Mouse (Mus musculus) left cerebral cortex, adult 8-10 months (tissue): ENCODE measurements around the gene Plxnb3. TPM values are rescaled to one million over a fixed set of nuclear protein-coding genes. Genes with fewer than 3 reads are reported as not detected.
A peak's percentile ranks its signal among the peaks of the same experiment; 100 is the strongest.

Source experiments
- DNase-seq, 2 experiments: peaks; one replicate each; pipeline ENCODE4 v3.0.0; 2022; ENCODE audit warnings: low spot score in 2 of 2
- total RNA-seq, 4 experiments: library from RNA; stranded (reverse); gene quantifications; 2 replicates each; pipeline ENCODE4 v1.2.4; 2022

Gene Plxnb3
- total RNA-seq, 4 experiments from 2014 or later = 12.1 to 13.3 (median 12.8) TPM

DNA sequence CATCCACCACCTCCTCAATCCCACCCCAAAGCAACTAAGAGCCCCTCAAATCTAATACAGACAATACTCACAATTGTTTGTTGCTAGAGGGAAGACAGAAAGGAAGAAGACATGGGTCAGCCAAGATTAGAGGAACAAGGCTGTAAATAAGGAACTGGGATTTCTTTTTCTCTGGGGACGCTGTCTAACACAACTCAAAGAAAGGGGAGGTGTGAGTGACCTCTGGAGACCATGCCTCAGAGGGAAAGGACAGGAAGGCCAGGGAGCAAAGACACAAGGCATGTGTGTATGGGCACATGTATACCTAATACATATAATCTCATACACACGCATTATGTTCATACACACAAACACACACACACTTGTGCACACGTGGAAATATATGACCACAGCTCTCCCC is 25.3 kb downstream of the Plxnb3 start:
- no peak for DNase-seq

- DNase-seq = no peak
Observed at GRCm38 (mm10) chrX:73785666-73786065, 28.8 kb downstream of the Plxnb3 start.

GRCm38 (mm10) chrX:73786364-73787224 is 29.7 kb downstream of the Plxnb3 start, which contains the start of the genes Idh3g and Ssr4:
TSS of gene Idh3g (minus strand) at chrX:73786897.
TSS of gene Ssr4 (plus strand) at chrX:73787028.
- DNase-seq = peak; percentile 84 to 94

DNA sequence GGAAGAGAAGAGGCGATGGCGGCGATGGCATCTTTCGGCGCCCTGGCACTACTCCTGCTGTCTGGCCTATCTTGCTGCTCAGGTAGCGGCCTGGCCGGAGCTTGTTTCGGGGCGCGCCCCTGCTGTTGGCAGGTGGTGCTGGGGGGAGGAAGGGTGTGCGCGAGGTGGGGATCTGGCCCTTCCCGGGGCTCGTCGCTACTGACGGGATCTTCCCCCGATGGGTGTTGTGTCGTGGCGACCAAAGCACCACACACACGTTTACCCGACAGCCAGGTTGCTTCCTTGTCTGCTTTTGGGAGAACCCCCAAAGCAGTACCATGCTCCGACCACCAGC is 30.3 kb downstream of the Plxnb3 start:
- DNase-seq = no peak

DNA sequence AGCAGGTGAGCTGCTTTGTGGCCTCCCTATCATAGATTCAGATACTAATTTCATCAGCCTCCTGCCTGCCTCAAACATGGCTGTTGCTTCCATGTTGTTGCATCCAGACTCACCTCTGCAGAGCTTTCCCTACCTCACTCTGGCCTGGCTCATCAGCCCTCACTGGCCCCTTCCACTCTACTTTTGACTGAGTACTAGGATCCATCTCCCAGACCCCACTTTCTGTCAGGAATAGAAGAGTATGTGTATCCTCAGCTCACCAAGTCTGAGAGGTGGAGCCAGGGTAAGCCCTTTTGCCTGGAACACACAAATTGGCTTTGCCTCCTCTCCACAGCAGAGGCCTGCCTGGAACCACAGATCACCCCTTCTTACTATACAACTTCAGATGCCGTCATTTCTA is 31.6 kb downstream of the Plxnb3 start:
- DNase-seq = no peak

GRCm38 (mm10) chrX:73793039-73793438 is 36.1 kb downstream of the Plxnb3 start:
- DNase-seq = no peak

DNA sequence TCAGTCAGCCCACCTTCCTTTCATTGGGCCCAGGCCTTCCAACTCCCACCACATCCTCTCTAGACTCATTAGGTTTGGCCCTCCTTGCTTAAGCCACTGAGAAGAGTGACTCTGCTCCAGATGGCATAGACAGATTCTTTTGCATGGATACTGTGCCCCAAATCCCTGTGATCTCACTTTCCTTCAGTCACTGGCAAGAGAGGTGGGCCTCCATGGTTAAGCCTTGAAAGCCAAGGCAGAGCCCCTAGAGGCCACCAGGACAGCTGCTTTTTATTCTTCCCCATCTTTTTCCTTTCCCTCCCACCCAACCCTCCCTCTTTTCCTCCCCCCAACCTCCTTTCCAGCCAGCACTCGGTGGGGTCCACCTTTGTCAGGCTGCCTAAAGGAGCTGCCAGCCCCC is 36.6 kb downstream of the Plxnb3 start:
- DNase-seq = no peak

GRCm38 (mm10) chrX:73797511-73797910 is 40.6 kb downstream of the Plxnb3 start:
- DNase-seq = no peak

DNA sequence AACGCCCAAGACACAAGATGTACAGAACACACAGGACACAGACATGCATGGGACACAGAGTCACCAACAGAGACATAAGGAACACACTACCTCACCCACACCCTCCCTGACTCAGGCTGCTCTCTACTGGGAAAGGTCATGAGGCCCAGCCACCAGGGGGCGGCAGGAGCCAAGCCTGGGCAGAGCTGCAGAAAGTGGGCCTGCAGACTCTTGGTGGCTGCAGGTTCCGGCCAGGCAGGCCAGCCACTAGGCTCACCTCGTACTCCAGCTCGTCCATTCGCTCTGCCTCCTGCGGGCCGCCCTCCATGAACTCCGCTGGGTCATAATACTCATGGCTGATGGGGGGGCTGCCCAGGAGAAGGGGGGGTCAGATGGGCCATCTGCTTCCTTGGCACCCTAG is 41.6 kb downstream of the Plxnb3 start:
- DNase-seq = no peak

DNA sequence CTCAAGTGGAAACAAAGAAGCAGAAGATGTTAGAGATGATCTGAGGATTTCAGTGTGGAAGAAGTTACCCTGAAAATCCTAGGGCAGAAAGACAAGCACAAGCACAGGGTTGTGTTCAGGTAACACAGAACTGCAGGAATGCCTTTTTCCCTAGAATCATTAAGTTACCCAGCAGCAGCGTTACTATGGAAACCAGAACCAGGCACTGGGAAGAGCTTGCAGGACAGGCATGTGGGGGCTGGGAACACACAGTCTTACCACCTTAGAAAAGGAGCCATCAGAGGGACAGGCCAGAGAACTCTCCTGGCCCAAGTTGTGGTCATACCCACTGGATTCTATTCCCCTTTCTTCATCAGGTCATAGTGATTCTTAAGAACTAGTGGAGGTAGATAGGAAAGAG is 48.9 kb downstream of the Plxnb3 start:
- DNase-seq = no peak

GRCm38 (mm10) chrX:73815072-73815471 is 58.2 kb downstream of the Plxnb3 start:
- no peak for DNase-seq

DNA sequence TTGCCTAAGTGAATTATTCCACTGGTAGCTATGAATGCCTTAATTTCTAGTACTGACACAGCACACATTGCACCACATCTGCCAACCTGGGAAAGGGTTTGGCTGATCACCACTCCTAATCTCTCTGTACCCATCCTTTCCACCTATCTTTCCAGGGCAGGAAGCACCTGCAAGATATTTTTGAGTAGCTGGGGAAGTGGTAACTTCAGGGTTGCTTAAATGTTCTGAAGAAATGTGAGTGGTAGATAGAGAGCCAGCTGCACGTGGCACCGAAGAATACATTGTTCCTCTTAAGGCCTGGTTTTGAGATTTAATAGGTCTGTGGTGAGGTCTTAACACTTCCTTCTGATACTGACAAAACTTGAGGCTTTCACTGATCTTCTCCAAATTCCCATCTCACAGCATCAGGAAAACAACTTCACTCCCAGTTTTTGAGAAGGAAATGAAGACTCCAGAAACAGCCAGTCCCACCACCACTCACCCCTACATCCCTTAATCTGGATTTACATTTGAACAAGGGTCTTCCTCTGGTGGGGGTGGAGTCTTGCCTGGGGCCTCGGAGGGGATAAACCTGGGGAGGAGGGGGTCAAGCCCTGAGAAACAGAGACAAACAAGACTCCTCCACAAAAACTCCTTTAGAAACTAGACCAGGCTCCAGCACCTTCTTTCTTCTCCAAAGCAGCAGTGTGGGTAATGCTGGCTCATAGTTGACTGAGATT is 59.9 kb downstream of the Plxnb3 start:
- DNase-seq = no peak

Other genes with a start within 250 kb of the Plxnb3 start
- under 1 TPM; 0.42 to 0.87 (median 0.82) TPM for gene Dusp9, start 117.7 kb upstream of the Plxnb3 start, total RNA-seq
- gene Pnck, start 97.0 kb upstream of the Plxnb3 start, total RNA-seq = 100 to 1,000 TPM in 1 of 4 experiments, 10 to 100 TPM in 3; 83.1 to 100 (median 96.2) TPM
- gene Slc6a8, start 83.9 kb upstream of the Plxnb3 start, total RNA-seq = 100 to 1,000 TPM; 103 to 124 (median 111) TPM
- gene Bcap31, start 40.9 kb upstream of the Plxnb3 start, total RNA-seq = 100 to 1,000 TPM in 1 of 4 experiments, 10 to 100 TPM in 3; 91.3 to 100 (median 95.9) TPM
- 10 to 100 TPM; 10.8 to 13.3 (median 12.1) TPM for gene Abcd1, start 40.5 kb upstream of the Plxnb3 start, total RNA-seq
- 10 to 100 TPM in 2 of 4 experiments, 1 to 10 TPM in 2; 7.5 to 11.3 (median 9.3) TPM for gene Srpk3, start 17.3 kb downstream of the Plxnb3 start, total RNA-seq
- gene Idh3g, start 29.8 kb downstream of the Plxnb3 start, total RNA-seq = 100 to 1,000 TPM; 192 to 222 (median 206) TPM
- gene Ssr4, start 29.9 kb downstream of the Plxnb3 start, total RNA-seq = 100 to 1,000 TPM in 2 of 4 experiments, 10 to 100 TPM in 2; 90.7 to 130 (median 99.7) TPM
- 100 to 1,000 TPM; 105 to 117 (median 113) TPM for gene Pdzd4, start 67.9 kb downstream of the Plxnb3 start, total RNA-seq
- not detected for gene Avpr2, start 135.0 kb downstream of the Plxnb3 start, total RNA-seq
- 100 to 1,000 TPM; 147 to 158 (median 153) TPM for gene L1cam, start 139.0 kb downstream of the Plxnb3 start, total RNA-seq
- 1 to 10 TPM; 4.3 to 5.1 (median 4.7) TPM for gene Arhgap4, start 164.8 kb downstream of the Plxnb3 start, total RNA-seq
- 10 to 100 TPM; 47.7 to 62.7 (median 57.0) TPM for gene Naa10, start 164.9 kb downstream of the Plxnb3 start, total RNA-seq
- 10 to 100 TPM in 1 of 4 experiments, 1 to 10 TPM in 3; 5.3 to 15.8 (median 7.5) TPM for gene Renbp, start 173.8 kb downstream of the Plxnb3 start, total RNA-seq
- 10 to 100 TPM; 67.9 to 78.7 (median 72.5) TPM for gene Hcfc1, start 209.3 kb downstream of the Plxnb3 start, total RNA-seq